Mouse (Mus musculus) testis, adult 2 months (tissue): Measurements from ENCODE around the gene Nsg1. TPM values are rescaled to one million over a fixed set of nuclear protein-coding genes. Genes with fewer than 3 reads are reported as not detected.

Source experiments
- H3K27ac ChIP-seq: fragments of 200-500 bp; 2 replicates; pipeline ENCODE4 v1.5.1; 2012; ENCODE audit warnings: low read depth, low read length; ENCODE audit not compliant: control insufficient read depth, insufficient read depth
- H3K27me3 ChIP-seq: fragments of 200-500 bp; 2 replicates; pipeline ENCODE4 v1.6.1; 2012; ENCODE audit warnings: mild to moderate bottlenecking, low read length, moderate library complexity; ENCODE audit not compliant: control insufficient read depth, insufficient read depth
- H3K36me3 ChIP-seq: fragments of 200-500 bp; 2 replicates; pipeline ENCODE4 v1.6.1; 2012; ENCODE audit warnings: mild to moderate bottlenecking, low read length; ENCODE audit not compliant: control insufficient read depth, insufficient read depth
- H3K4me1 ChIP-seq: fragments of 200-500 bp; 2 replicates; pipeline ENCODE4 v1.6.1; 2012; ENCODE audit warnings: low read length; ENCODE audit not compliant: control insufficient read depth, insufficient read depth
- H3K4me3 ChIP-seq: fragments of 200-500 bp; 2 replicates; pipeline ENCODE4 v1.5.1; 2012; ENCODE audit warnings: low read depth, mild to moderate bottlenecking, low read length, moderate library complexity, mixed read lengths; ENCODE audit not compliant: control insufficient read depth
- CTCF ChIP-seq: fragments of 200-500 bp; IDR thresholded peaks from 2 replicates; pipeline ENCODE4 v1.5.1; 2012; ENCODE audit warnings: low read depth, mild to moderate bottlenecking, inconsistent platforms, low read length, moderate library complexity; ENCODE audit not compliant: control insufficient read depth, insufficient read depth, insufficient replicate concordance
- POLR2A ChIP-seq: fragments of 200-500 bp; IDR thresholded peaks from 2 replicates; pipeline ENCODE4 v1.6.1; 2012; ENCODE audit warnings: low read depth, mild to moderate bottlenecking, inconsistent platforms, low read length, moderate library complexity; ENCODE audit not compliant: control insufficient read depth
- polyA plus RNA-seq: library from polyadenylated mRNA; depleted of rRNA; stranded (reverse); fragments of >200 nt; gene quantifications from 2 replicates; pipeline ENCODE4 v1.2.3, GENCODE M21; 2012; rRNA removed

Gene Nsg1
- polyA plus RNA-seq, 1 experiment: 42.5 TPM

DNA sequence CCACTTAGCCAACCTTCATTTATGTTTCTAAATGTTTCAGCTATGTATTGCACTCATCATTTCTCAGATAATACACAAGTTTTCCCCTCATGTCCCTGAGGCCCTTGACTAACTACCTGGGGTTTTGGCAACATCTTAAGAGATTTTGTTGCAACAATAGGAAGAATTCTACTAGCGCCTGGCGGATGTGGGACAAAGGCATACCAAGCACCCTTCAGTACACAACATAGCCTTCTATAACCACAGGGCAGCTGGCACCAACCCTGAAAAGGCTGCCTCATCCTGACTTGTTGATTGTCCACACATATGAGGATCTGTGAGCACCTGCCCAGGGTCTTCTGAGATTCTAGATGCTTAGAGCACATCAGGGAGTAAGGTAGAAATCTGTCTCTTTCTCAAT is 65.4 kb downstream of the Nsg1 start:
- no peak overlapping the region for H3K27ac ChIP-seq
- TF ChIP-seq POLR2A (no peak), CTCF (no peak)
- H3K4me1 ChIP-seq: no peaks in the 10 kb centered on the region
- H3K27me3 ChIP-seq: no peaks in the 10 kb centered on the region
- H3K36me3 ChIP-seq: no peaks in the 10 kb centered on the region
- no peak overlapping the region for H3K4me3 ChIP-seq

- H3K4me3 ChIP-seq: no peak overlapping the region
- H3K27me3 ChIP-seq: no peaks in the 10 kb centered on the region
- no peak overlapping the region for H3K27ac ChIP-seq
- TF ChIP-seq POLR2A (no peak), CTCF (no peak)
- no peaks in the 10 kb centered on the region for H3K4me1 ChIP-seq
- H3K36me3 ChIP-seq: no peaks in the 10 kb centered on the region
These were observed 67.8 kb downstream of the Nsg1 start for GRCm38 (mm10) chr5:38091966-38092304.

- TF ChIP-seq POLR2A (no peak), CTCF (no peak)
These were observed 68.4 kb downstream of the Nsg1 start for GRCm38 (mm10) chr5:38091046-38091965.

GRCm38 (mm10) chr5:38090581-38090980 is 69.1 kb downstream of the Nsg1 start:
- no peak overlapping the region for H3K27ac ChIP-seq
- H3K36me3 ChIP-seq: no peaks in the 10 kb centered on the region
- no peak overlapping the region for H3K4me3 ChIP-seq
- no peaks in the 10 kb centered on the region for H3K27me3 ChIP-seq
- H3K4me1 ChIP-seq: no peaks in the 10 kb centered on the region
- TF ChIP-seq POLR2A (no peak), CTCF (no peak)

More at GRCm38 (mm10) chr5:38091046-38091965, 68.4 kb downstream of the Nsg1 start:
- Histone ChIP-seq H3K4me1 (no peaks in the 10 kb centered on the region), H3K4me3 (no peak overlapping the region), H3K27me3 (no peaks in the 10 kb centered on the region), H3K36me3 (no peaks in the 10 kb centered on the region), H3K27ac (no peak overlapping the region)

DNA sequence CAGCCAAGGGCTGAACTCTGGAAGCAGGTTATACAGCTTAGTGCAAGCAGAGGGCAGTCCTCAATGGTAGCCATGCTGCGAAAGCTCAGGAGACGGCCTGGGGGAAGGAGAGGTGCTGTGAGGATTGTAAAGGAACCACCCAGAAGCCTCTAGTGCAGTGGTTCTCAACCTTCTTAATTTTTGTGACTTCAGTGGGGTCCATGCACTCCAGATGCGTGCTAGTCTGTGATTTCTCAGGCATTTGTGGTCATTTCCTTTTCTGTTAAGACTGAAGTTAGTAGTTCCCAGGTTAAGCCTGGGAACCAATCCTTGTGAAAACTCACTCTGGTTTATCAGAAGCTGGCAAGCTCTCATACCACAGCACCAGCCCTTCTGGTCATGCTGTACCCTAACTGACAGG is 69.6 kb downstream of the Nsg1 start:
- H3K4me3 ChIP-seq: no peak overlapping the region
- H3K27me3 ChIP-seq: no peaks in the 10 kb centered on the region
- no peaks in the 10 kb centered on the region for H3K4me1 ChIP-seq
- H3K36me3 ChIP-seq: no peaks in the 10 kb centered on the region
- TF ChIP-seq POLR2A (no peak), CTCF (no peak)
- H3K27ac ChIP-seq: no peak overlapping the region

Other genes with a start within 250 kb of the Nsg1 start
- gene Stx18, start 121.2 kb downstream of the Nsg1 start, polyA plus RNA-seq: 31.6 and 31.7 TPM in 2 replicates
- gene Zbtb49, start 60.5 kb upstream of the Nsg1 start, polyA plus RNA-seq: 23.5 and 24.5 TPM in 2 replicates
- 313 and 361 TPM in 2 replicates for gene Lyar, start 60.6 kb upstream of the Nsg1 start, polyA plus RNA-seq
- 52.2 and 62.5 TPM in 2 replicates for gene Tmem128, start 100.3 kb upstream of the Nsg1 start, polyA plus RNA-seq
- 0.40 and 0.67 TPM in 2 replicates for gene Otop1, start 116.1 kb upstream of the Nsg1 start, polyA plus RNA-seq
- gene Drd5, start 159.5 kb upstream of the Nsg1 start, polyA plus RNA-seq: 0.04 TPM in 1 of 2 replicates, not detected in the other